Mouse (Mus musculus): Measurements from ENCODE around the gene Rnf220.

DNA sequence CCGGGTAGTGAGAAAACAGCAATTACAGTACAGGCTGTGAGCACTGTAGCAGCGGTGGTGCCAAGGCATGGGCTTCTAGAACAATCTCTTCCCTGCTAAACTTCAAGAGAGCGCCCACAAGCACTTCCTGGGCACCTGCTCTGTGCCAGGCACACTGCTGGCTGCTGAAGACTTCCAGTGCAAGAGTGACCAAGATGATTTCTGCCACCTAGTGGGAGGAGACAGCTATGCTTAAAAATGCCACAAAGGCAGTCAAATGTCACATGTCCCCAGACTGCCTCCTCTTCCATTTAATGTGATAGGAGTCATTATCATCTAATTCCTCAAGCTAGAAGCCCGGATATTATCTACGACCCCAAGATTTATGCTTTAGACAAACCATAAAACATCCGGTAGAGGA lies 150.8 kb downstream of the Rnf220 start:
- TF ChIP-seq GABPA (IDR thresholded peaks at IDR 0.05; ENCODE audit: insufficient replicate concordance, low read depth, low read length), result no peak
- TF ChIP-seq CTCF (conservative IDR thresholded peaks at IDR 0.05 in 1 of 2, IDR thresholded peaks at IDR 0.05 in 1 of 2; ENCODE audit: low read depth in 2 of 2, low read length in 2 of 2), result peak; percentile 41 to 79; a peak in 3 of 4 replicates
- TF ChIP-seq MAFK (IDR thresholded peaks at IDR 0.05; ENCODE audit: insufficient replicate concordance, low read length), result no peak
- TF ChIP-seq NELFE (IDR thresholded peaks at IDR 0.05; ENCODE audit: low read depth, low read length), result no peak
- TF ChIP-seq TCF12 (IDR thresholded peaks at IDR 0.05; ENCODE audit: low read depth, low read length), result no peak
- no peak for TF ChIP-seq TBP (conservative IDR thresholded peaks at IDR 0.05; ENCODE audit: low read depth, low read length)
- TF ChIP-seq E2F4 (IDR thresholded peaks at IDR 0.05; ENCODE audit: insufficient replicate concordance, low read depth, low read length), result no peak

All from CH12.LX (cell line).